Mouse (Mus musculus): ENCODE results near the gene Gm42421.

The Gm42421 gene

GRCm38 (mm10) chr5:143936156-143936555 lies 8.2 kb downstream of the Gm42421 start:
- DNase-seq (ENCODE audit: low spot score in 2 of 2) = no peak

- DNase-seq (ENCODE audit: low spot score in 2 of 2) = no peak
Observed at GRCm38 (mm10) chr5:143941588-143941987, 13.6 kb downstream of the Gm42421 start.

GRCm38 (mm10) chr5:143943231-143944125 lies 15.5 kb downstream of the Gm42421 start:
- no peak for DNase-seq (ENCODE audit: low spot score in 2 of 2)

GRCm38 (mm10) chr5:143948361-143948760 lies 20.4 kb downstream of the Gm42421 start:
- no peak for DNase-seq (ENCODE audit: low spot score in 2 of 2)

- DNase-seq (ENCODE audit: low spot score in 2 of 2) = no peak
Observed at GRCm38 (mm10) chr5:143950016-143950415, 22.0 kb downstream of the Gm42421 start.

GRCm38 (mm10) chr5:143957101-143957500 lies 29.1 kb downstream of the Gm42421 start:
- no peak for DNase-seq (ENCODE audit: low spot score in 2 of 2)

GRCm38 (mm10) chr5:143959551-143959950 lies 31.6 kb downstream of the Gm42421 start:
- no peak for DNase-seq (ENCODE audit: low spot score in 2 of 2)

GRCm38 (mm10) chr5:143961176-143961575 lies 33.2 kb downstream of the Gm42421 start:
- no peak for DNase-seq (ENCODE audit: low spot score in 2 of 2)

GRCm38 (mm10) chr5:143965586-143966345 lies 37.8 kb downstream of the Gm42421 start:
- DNase-seq (ENCODE audit: low spot score in 2 of 2) = no peak

GRCm38 (mm10) chr5:143966671-143967070 lies 38.7 kb downstream of the Gm42421 start:
- DNase-seq (ENCODE audit: low spot score in 2 of 2) = no peak

GRCm38 (mm10) chr5:143972628-143973027 lies 44.7 kb downstream of the Gm42421 start:
- no peak for DNase-seq (ENCODE audit: low spot score in 2 of 2)

GRCm38 (mm10) chr5:143974931-143975630 lies 47.1 kb downstream of the Gm42421 start:
- peak; percentile 35 to 53 for DNase-seq (ENCODE audit: low spot score in 2 of 2)

- DNase-seq (ENCODE audit: low spot score in 2 of 2) = no peak
Observed at GRCm38 (mm10) chr5:143975631-143975933, 47.6 kb downstream of the Gm42421 start.

- DNase-seq (ENCODE audit: low spot score in 2 of 2) = no peak
Observed at GRCm38 (mm10) chr5:143976232-143976631, 48.3 kb downstream of the Gm42421 start.

- no peak for DNase-seq (ENCODE audit: low spot score in 2 of 2)
Observed at GRCm38 (mm10) chr5:143976726-143977431, 48.9 kb downstream of the Gm42421 start.

GRCm38 (mm10) chr5:143980858-143981257 lies 52.9 kb downstream of the Gm42421 start:
- no peak for DNase-seq (ENCODE audit: low spot score in 2 of 2)

- DNase-seq (ENCODE audit: low spot score in 2 of 2) = no peak
Observed at GRCm38 (mm10) chr5:143982361-143982760, 54.4 kb downstream of the Gm42421 start.

- no peak for DNase-seq (ENCODE audit: low spot score in 2 of 2)
Observed at GRCm38 (mm10) chr5:143985381-143985780, 57.4 kb downstream of the Gm42421 start.
